Mouse (Mus musculus): ENCODE data around the gene Sept1. TPM values are rescaled to one million over a fixed set of nuclear protein-coding genes. Genes with fewer than 3 reads are reported as not detected.

The Sept1 gene
- polyA plus RNA-seq, 1 experiment from 2014 or later: 38.6 TPM

DNA sequence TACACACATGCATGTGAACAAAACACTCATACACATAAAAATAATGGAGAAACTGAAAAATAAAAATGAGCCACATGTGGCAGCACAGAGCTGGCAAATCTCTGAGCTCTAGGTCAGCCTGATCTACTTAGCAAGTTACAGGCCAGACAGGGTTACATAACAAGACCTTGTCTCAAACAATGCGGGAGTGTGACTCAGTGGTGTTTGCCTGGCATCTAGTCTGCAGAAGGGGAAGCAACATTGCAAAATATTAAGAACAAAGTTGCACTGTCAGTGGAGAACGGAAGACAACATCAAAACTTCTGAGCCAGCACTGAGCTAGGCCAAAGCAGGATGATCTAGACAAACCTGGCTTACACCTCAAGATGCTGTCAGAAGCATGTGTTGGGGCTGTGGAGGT, 37.3 kb upstream of the Sept1 start:
- WGBS: 90% methylated on average over 2 of the region's 2 CpGs
- Histone ChIP-seq H3K27me3 (no peaks in the 10 kb centered on the region), H3K4me3 (no peak overlapping the region), H3K9ac (replicated peaks) (no peak overlapping the region), H3K4me2 (replicated peaks) (no peak overlapping the region), H3K27ac (replicated peaks) (no peak overlapping the region), H3K36me3 (peaks cover 16% of the 10 kb centered on the region), H3K4me1 (peaks cover 17% of the 10 kb centered on the region), H3K9me3 (0 out of 2 replicates have a peak, but pooled peaks cover 5% of the 10 kb centered on the region)
- no peak for ATAC-seq (ENCODE audit: low FRiP score, low read depth)

DNA sequence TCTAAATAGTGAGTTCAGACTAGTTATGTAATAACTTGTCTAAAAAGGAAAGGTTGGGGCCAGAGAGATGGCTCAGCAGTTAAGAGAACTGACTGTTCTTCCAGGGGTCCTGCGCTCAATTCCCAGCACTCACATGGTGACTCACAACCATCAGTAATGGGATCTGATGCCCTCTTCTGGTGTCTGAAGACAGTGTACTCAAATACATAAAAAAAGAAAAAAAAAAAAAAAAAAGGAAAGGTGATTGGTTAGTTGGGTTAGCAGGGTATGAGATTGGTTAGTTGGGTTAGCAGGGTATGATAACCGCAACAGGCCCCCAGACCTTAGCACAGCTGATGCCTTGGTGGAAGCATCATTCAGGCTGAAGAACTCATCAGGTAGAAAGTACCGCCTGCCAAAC, 30.6 kb upstream of the Sept1 start:
- Histone ChIP-seq H3K27me3 (no peaks in the 10 kb centered on the region), H3K9ac (replicated peaks) (no peak overlapping the region), H3K9me3 (0 out of 2 replicates have a peak, but pooled peaks cover 3% of the 10 kb centered on the region), H3K4me3 (no peak overlapping the region), H3K4me1 (peaks cover 20% of the 10 kb centered on the region), H3K27ac (replicated peaks) (no peak overlapping the region), H3K4me2 (replicated peaks) (no peak overlapping the region), H3K36me3 (peaks cover 3% of the 10 kb centered on the region; the same call in 1 of the 2 replicates)
- ATAC-seq (ENCODE audit: low FRiP score, low read depth): no peak
- WGBS: 90% methylated on average over 3 of the region's 3 CpGs

DNA sequence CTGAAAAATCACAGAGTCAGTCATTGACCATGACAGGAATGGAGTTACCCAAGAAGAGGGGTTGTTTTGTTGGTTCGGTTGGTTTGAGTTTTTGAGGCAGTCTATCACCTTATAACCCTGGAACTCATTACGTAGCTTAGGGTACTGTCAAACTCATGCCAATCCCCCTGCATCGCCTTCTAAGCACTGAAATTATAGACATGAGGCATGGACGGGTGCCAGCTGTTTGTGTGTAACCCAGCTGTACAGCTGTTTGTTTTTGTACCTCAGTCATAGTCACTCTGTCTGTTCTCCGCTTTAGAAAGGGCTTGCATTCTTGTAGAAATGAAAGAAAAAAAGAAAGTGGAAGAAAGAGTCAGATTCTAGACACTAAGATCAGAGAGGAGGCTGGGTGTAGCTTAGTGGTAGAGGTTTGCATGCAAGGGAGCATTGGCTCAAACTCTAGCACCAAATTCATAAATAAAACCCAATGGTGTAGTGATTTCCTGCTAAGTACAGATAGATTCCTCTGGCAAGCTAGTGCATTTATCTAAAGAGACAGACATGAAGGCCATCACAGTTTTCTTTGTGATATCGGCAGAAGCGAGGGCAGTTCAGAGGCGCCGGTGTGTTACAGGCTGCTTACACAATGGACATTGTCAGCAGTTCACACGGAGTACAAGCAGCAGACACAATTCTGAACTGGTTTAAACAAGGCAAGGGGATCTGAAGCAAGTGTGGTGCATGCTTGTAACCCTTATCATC, 29.5 kb upstream of the Sept1 start:
- Histone ChIP-seq H3K27ac (replicated peaks) (no peak overlapping the region), H3K36me3 (peaks cover 12% of the 10 kb centered on the region; the same call in 1 of the 2 replicates), H3K4me1 (peaks cover 20% of the 10 kb centered on the region), H3K4me3 (no peak overlapping the region), H3K9me3 (no peaks in the 10 kb centered on the region), H3K9ac (replicated peaks) (no peak overlapping the region), H3K27me3 (no peaks in the 10 kb centered on the region), H3K4me2 (replicated peaks) (no peak overlapping the region)
- WGBS: 82% methylated on average over 10 of the region's 10 CpGs
- ATAC-seq (ENCODE audit: low FRiP score, low read depth): no peak

GRCm38 (mm10) chr7:127260309-127261111, 27.6 kb upstream of the Sept1 start, which contains the start of gene Dctpp1:
Dctpp1 (minus strand) TSS chr7:127260709.
- peak within 1 kb of the TSS; percentile 90 for H3K4me2 ChIP-seq (replicated peaks)
- H3K27ac ChIP-seq (replicated peaks): 0 out of 2 replicates have a peak within 1 kb of the TSS, but pooled peaks have one; percentile 35
- peaks cover 20% of the 10 kb centered on the region for H3K4me1 ChIP-seq
- peaks cover 25% of the 10 kb centered on the region for H3K36me3 ChIP-seq
- H3K9me3 ChIP-seq: no peaks in the 10 kb centered on the region
- H3K27me3 ChIP-seq: no peaks in the 10 kb centered on the region
- peak within 1 kb of the TSS; percentile 74 for H3K4me3 ChIP-seq
- peak within 1 kb of the TSS; percentile 67 for H3K9ac ChIP-seq (replicated peaks)
- ATAC-seq (ENCODE audit: low FRiP score, low read depth): peak; percentile 99
- under 1% methylated on average over 50 of the region's 50 CpGs for WGBS

- H3K27ac ChIP-seq (replicated peaks): no peak overlapping the region
- WGBS: 76% methylated on average over 8 of the region's 8 CpGs
These were observed 26.4 kb upstream of the Sept1 start for GRCm38 (mm10) chr7:127259186-127259905.

DNA sequence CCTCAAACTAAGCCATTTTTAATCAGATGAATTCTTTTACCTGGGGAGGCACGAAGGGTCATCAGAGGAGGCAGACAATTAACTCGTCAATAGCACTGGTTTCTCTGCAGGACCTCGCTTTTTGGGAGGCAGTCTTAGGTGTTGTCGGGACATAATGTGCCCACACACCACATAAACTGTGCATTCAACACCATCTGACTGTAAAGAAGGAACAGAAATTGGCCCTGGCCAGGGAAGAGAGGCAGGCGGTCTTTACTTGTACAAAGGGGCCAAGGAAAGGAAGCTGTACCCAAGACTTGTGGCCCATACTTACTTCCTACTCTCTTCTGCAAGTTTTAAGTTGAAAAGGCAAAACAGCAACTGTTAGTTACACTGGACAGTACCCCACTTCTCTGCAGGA, 23.6 kb upstream of the Sept1 start:
- 94% methylated on average over 5 of the region's 5 CpGs for WGBS
- H3K36me3 ChIP-seq: peaks cover 25% of the 10 kb centered on the region
- H3K4me1 ChIP-seq: peaks cover 32% of the 10 kb centered on the region
- ATAC-seq (ENCODE audit: low FRiP score, low read depth): no peak
- H3K9me3 ChIP-seq: no peaks in the 10 kb centered on the region
- H3K9ac ChIP-seq (replicated peaks): no peak overlapping the region
- no peak overlapping the region for H3K4me2 ChIP-seq (replicated peaks)
- H3K4me3 ChIP-seq: no peak overlapping the region
- no peak overlapping the region for H3K27ac ChIP-seq (replicated peaks)
- no peaks in the 10 kb centered on the region for H3K27me3 ChIP-seq

More at GRCm38 (mm10) chr7:127259186-127259905, 26.4 kb upstream of the Sept1 start:
- Histone ChIP-seq H3K9ac (replicated peaks) (no peak overlapping the region; the same call in 1 of the 2 replicates), H3K27me3 (no peaks in the 10 kb centered on the region), H3K4me3 (peak overlapping the region; percentile 74), H3K9me3 (no peaks in the 10 kb centered on the region), H3K36me3 (peaks cover 25% of the 10 kb centered on the region), H3K4me2 (replicated peaks) (peak overlapping the region; percentile 90), H3K4me1 (peaks cover 30% of the 10 kb centered on the region)
- ATAC-seq (ENCODE audit: low FRiP score, low read depth): no peak

DNA sequence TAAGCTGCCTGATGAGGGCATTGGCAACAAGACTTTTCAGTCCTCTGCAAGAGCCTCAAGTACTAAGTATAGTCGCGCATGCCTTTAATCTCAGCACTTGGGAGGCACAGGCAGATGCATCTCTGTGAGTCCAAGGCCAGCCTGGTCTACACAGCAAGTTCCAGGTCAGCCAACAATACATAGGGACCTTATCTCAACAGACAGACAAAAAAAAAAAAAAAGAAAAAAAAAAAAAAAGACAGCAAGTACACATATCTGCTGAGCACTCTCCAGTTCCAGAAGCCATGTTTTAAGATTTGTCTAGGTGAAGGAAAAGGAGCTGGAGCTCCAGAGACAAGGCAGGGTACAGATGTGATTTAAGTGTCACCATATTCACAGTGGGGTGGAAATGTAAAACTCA, 23.0 kb upstream of the Sept1 start:
- no peak overlapping the region for H3K4me3 ChIP-seq
- no peaks in the 10 kb centered on the region for H3K27me3 ChIP-seq
- 96% methylated on average over 2 of the region's 2 CpGs for WGBS
- H3K9ac ChIP-seq (replicated peaks): no peak overlapping the region
- peaks cover 28% of the 10 kb centered on the region for H3K4me1 ChIP-seq
- ATAC-seq (ENCODE audit: low FRiP score, low read depth): no peak
- H3K4me2 ChIP-seq (replicated peaks): no peak overlapping the region
- no peak overlapping the region for H3K27ac ChIP-seq (replicated peaks)
- H3K36me3 ChIP-seq: peaks cover 27% of the 10 kb centered on the region
- no peaks in the 10 kb centered on the region for H3K9me3 ChIP-seq

DNA sequence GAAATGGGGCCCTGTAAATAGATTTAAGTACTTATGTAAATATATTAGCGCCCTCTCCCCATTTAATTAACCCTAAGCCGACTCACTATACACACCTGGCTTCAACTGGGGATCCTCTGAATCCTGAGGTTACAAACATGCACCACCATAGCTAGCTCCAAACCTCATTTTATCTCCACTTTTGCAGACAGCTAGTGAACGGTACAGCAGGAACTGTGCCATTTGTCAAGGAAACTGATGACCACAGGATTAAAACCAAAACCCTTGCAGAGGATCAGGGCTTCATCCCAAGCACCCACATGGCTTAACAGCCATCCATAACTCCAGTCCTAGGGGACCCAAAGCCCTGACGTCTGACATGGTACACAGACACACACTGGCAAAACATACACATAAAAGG, 22.1 kb upstream of the Sept1 start:
- WGBS: 33% methylated on average over 4 of the region's 4 CpGs

GRCm38 (mm10) chr7:127253821-127254769, 21.2 kb upstream of the Sept1 start:
- peak overlapping the region; percentile 89 for H3K27ac ChIP-seq (replicated peaks)
- peaks cover 16% of the 10 kb centered on the region for H3K4me1 ChIP-seq
- H3K36me3 ChIP-seq: peaks cover 35% of the 10 kb centered on the region
- H3K27me3 ChIP-seq: no peaks in the 10 kb centered on the region
- peak; percentile 92 for ATAC-seq (ENCODE audit: low FRiP score, low read depth)
- H3K9me3 ChIP-seq: no peaks in the 10 kb centered on the region
- peak overlapping the region; percentile 85 for H3K4me2 ChIP-seq (replicated peaks)
- H3K9ac ChIP-seq (replicated peaks): peak overlapping the region; percentile 70
- peak overlapping the region; percentile 56 for H3K4me3 ChIP-seq
- WGBS: under 1% methylated on average over 136 of the region's 136 CpGs

More for the DNA sequence above, 22.1 kb upstream of the Sept1 start:
- Histone ChIP-seq H3K27ac (replicated peaks) (peak overlapping the region; percentile 89), H3K36me3 (peaks cover 27% of the 10 kb centered on the region), H3K4me3 (peak overlapping the region; percentile 56), H3K9ac (replicated peaks) (peak overlapping the region; percentile 70), H3K4me1 (peaks cover 25% of the 10 kb centered on the region), H3K27me3 (no peaks in the 10 kb centered on the region), H3K4me2 (replicated peaks) (peak overlapping the region; percentile 85), H3K9me3 (no peaks in the 10 kb centered on the region)
- ATAC-seq (ENCODE audit: low FRiP score, low read depth): no peak

- peak overlapping the region; percentile 89 for H3K27ac ChIP-seq (replicated peaks)
- peak overlapping the region; percentile 70 for H3K9ac ChIP-seq (replicated peaks)
- peaks cover 32% of the 10 kb centered on the region for H3K36me3 ChIP-seq
- peaks cover 13% of the 10 kb centered on the region for H3K4me1 ChIP-seq
- no peaks in the 10 kb centered on the region for H3K9me3 ChIP-seq
- H3K4me3 ChIP-seq: peak overlapping the region; percentile 56
- ATAC-seq (ENCODE audit: low FRiP score, low read depth): no peak
- WGBS: 81% methylated on average over 6 of the region's 6 CpGs
- H3K4me2 ChIP-seq (replicated peaks): peak overlapping the region; percentile 85
- H3K27me3 ChIP-seq: no peaks in the 10 kb centered on the region
These were observed 20.4 kb upstream of the Sept1 start for GRCm38 (mm10) chr7:127253341-127253740.

- Histone ChIP-seq H3K27ac (replicated peaks) (no peak overlapping the region), H3K4me2 (replicated peaks) (no peak overlapping the region), H3K4me3 (no peak overlapping the region), H3K9me3 (no peaks in the 10 kb centered on the region), H3K27me3 (no peaks in the 10 kb centered on the region), H3K9ac (replicated peaks) (no peak overlapping the region), H3K36me3 (peaks cover 24% of the 10 kb centered on the region), H3K4me1 (peaks cover 13% of the 10 kb centered on the region)
- no peak for ATAC-seq (ENCODE audit: low FRiP score, low read depth)
- WGBS: 92% methylated on average over 2 of the region's 2 CpGs
These were observed 19.5 kb upstream of the Sept1 start for GRCm38 (mm10) chr7:127252414-127252813.
